Mouse (Mus musculus) forebrain, embryonic 14.5 days (tissue): ENCODE measurements around the gene Slc1a7. TPM values are rescaled to one million over a fixed set of nuclear protein-coding genes. Genes with fewer than 3 reads are reported as not detected.

ENCODE experiments used
- ATAC-seq: fragments of 200-750 bp; cut with Nextera tagmentation; 2 replicates; pipeline ENCODE4 v1.8.0; 2017; ENCODE audit warnings: mild to moderate bottlenecking, moderate library complexity
- DNase-seq: peaks from one replicate; pipeline ENCODE4 v3.0.0-alpha.2; 2015; ENCODE audit warnings: low spot score
- H3K27ac ChIP-seq: fragments of 300-500 bp; sonication (generic); 2 replicates; pipeline ENCODE4 v1.5.1; 2014; ENCODE audit warnings: low read depth, mild to moderate bottlenecking, control low read depth, low read length, moderate library complexity
- H3K27me3 ChIP-seq: fragments of 300-500 bp; sonication (generic); replicated peaks from 2 replicates; pipeline ENCODE4 v1.6.1; 2014; ENCODE audit warnings: low read length, control low read depth, mixed read lengths; ENCODE audit not compliant: control insufficient read depth, insufficient read depth
- H3K36me3 ChIP-seq: fragments of 300-500 bp; sonication (generic); 2 replicates; pipeline ENCODE4 v1.6.1; 2014; ENCODE audit warnings: low read length, control low read depth; ENCODE audit not compliant: control insufficient read depth, insufficient read depth
- H3K4me1 ChIP-seq: fragments of 300-500 bp; sonication (generic); 2 replicates; pipeline ENCODE4 v1.6.1; 2014; ENCODE audit warnings: antibody characterized with exemption, low read length, control low read depth; ENCODE audit not compliant: control insufficient read depth, insufficient read depth
- H3K4me2 ChIP-seq: fragments of 300-500 bp; sonication (generic); 2 replicates; pipeline ENCODE4 v1.6.1; 2014; ENCODE audit warnings: mild to moderate bottlenecking, control low read depth, low read length
- H3K4me3 ChIP-seq: fragments of 300-500 bp; sonication (generic); 2 replicates; pipeline ENCODE4 v1.5.1; 2014; ENCODE audit warnings: low read depth, low read length, control low read depth
- H3K9ac ChIP-seq: fragments of 300-500 bp; sonication (generic); 2 replicates; pipeline ENCODE4 v1.6.1; 2014; ENCODE audit warnings: mild to moderate bottlenecking, low read length, control low read depth, moderate library complexity
- H3K9me3 ChIP-seq: fragments of 300-500 bp; sonication (generic); replicated peaks from 2 replicates; pipeline ENCODE4 v1.6.1; 2016; ENCODE audit warnings: low read length, control low read depth, mixed read lengths; ENCODE audit not compliant: control insufficient read depth
- WGBS: fragments of 180-500 bp; shearing (Covaris S2); extraction: QIAGEN DNeasy Blood & Tissue Kit; methylation state at CpG from one replicate; pipeline ENCODE4 v1.1.7; 2014; 5-methylcytosine and 5-hydroxymethylcytosine counted together
- polyA plus RNA-seq: library from polyadenylated mRNA; unstranded; fragments of >200 nt; fragmentation: Nextera tagmentation; extraction: Ambion mirVana; gene quantifications from 2 replicates; pipeline ENCODE4 v1.2.1, GENCODE M21; 2014

Gene Slc1a7
- polyA plus RNA-seq, 1 experiment from 2014 or later = not detected

GRCm38 (mm10) chr4:108037027-108037426 is 68.9 kb downstream of the Slc1a7 start:
- no peak overlapping the region for H3K4me3 ChIP-seq
- H3K36me3 ChIP-seq = no peaks in the 10 kb centered on the region
- peak; percentile 9 for DNase-seq
- H3K9ac ChIP-seq = no peak overlapping the region
- H3K9me3 ChIP-seq = no peaks in the 10 kb centered on the region
- H3K27me3 ChIP-seq = peaks cover 11% of the 10 kb centered on the region
- H3K4me2 ChIP-seq = no peak overlapping the region
- 60% methylated on average over 8 of the region's 8 CpGs for WGBS
- H3K4me1 ChIP-seq = no peaks in the 10 kb centered on the region
- no peak for ATAC-seq
- no peak overlapping the region for H3K27ac ChIP-seq

- ATAC-seq = no peak
- H3K9me3 ChIP-seq = no peaks in the 10 kb centered on the region
- H3K27ac ChIP-seq = no peak overlapping the region
- peaks cover 31% of the 10 kb centered on the region for H3K36me3 ChIP-seq
- no peaks in the 10 kb centered on the region for H3K4me1 ChIP-seq
- no peak for DNase-seq
- no peak overlapping the region for H3K4me2 ChIP-seq
- no peak overlapping the region for H3K4me3 ChIP-seq
- no peaks in the 10 kb centered on the region for H3K27me3 ChIP-seq
- WGBS = 79% methylated on average over 19 of the region's 19 CpGs
- no peak overlapping the region for H3K9ac ChIP-seq
These were observed 77.3 kb downstream of the Slc1a7 start for GRCm38 (mm10) chr4:108045136-108046107.

GRCm38 (mm10) chr4:108046136-108046535 is 78.0 kb downstream of the Slc1a7 start:
- H3K36me3 ChIP-seq = peaks cover 37% of the 10 kb centered on the region

GRCm38 (mm10) chr4:108051687-108052274 is 83.6 kb downstream of the Slc1a7 start:
- Histone ChIP-seq H3K27me3 (no peaks in the 10 kb centered on the region), H3K9me3 (no peaks in the 10 kb centered on the region), H3K4me3 (no peak overlapping the region), H3K27ac (no peak overlapping the region; the same call in 1 of the 2 replicates), H3K4me1 (no peaks in the 10 kb centered on the region), H3K36me3 (peaks cover 66% of the 10 kb centered on the region), H3K4me2 (no peak overlapping the region), H3K9ac (no peak overlapping the region)
- ATAC-seq (peak; percentile 88), DNase-seq (peak; percentile 78)
- WGBS = 65% methylated on average over 10 of the region's 10 CpGs

More at GRCm38 (mm10) chr4:108046136-108046535, 78.0 kb downstream of the Slc1a7 start:
- DNase-seq (no peak), ATAC-seq (no peak)
- Histone ChIP-seq H3K9me3 (no peaks in the 10 kb centered on the region), H3K27ac (no peak overlapping the region), H3K27me3 (no peaks in the 10 kb centered on the region), H3K4me1 (no peaks in the 10 kb centered on the region), H3K9ac (no peak overlapping the region), H3K4me2 (no peak overlapping the region), H3K4me3 (no peak overlapping the region)
- 85% methylated on average over 8 of the region's 8 CpGs for WGBS

GRCm38 (mm10) chr4:108052673-108053072 is 84.5 kb downstream of the Slc1a7 start:
- no peak overlapping the region for H3K4me2 ChIP-seq
- ATAC-seq = no peak
- WGBS = 87% methylated on average over 8 of the region's 8 CpGs
- DNase-seq = no peak
- H3K4me3 ChIP-seq = no peak overlapping the region
- H3K9ac ChIP-seq = no peak overlapping the region
- no peaks in the 10 kb centered on the region for H3K9me3 ChIP-seq
- peaks cover 61% of the 10 kb centered on the region for H3K36me3 ChIP-seq
- H3K4me1 ChIP-seq = no peaks in the 10 kb centered on the region
- no peaks in the 10 kb centered on the region for H3K27me3 ChIP-seq
- H3K27ac ChIP-seq = no peak overlapping the region

- Histone ChIP-seq H3K36me3 (peaks cover 61% of the 10 kb centered on the region), H3K9me3 (no peaks in the 10 kb centered on the region), H3K27me3 (no peaks in the 10 kb centered on the region), H3K4me1 (no peaks in the 10 kb centered on the region; the same call in 1 of the 2 replicates), H3K27ac (no peak overlapping the region), H3K9ac (no peak overlapping the region), H3K4me2 (no peak overlapping the region), H3K4me3 (no peak overlapping the region)
- ATAC-seq (no peak), DNase-seq (no peak)
- 93% methylated on average over 10 of the region's 10 CpGs for WGBS
These were observed 87.7 kb downstream of the Slc1a7 start for GRCm38 (mm10) chr4:108055873-108056272.

GRCm38 (mm10) chr4:108057247-108057646 is 89.1 kb downstream of the Slc1a7 start:
- Histone ChIP-seq H3K4me3 (no peak overlapping the region), H3K27me3 (no peaks in the 10 kb centered on the region), H3K4me1 (no peaks in the 10 kb centered on the region; the same call in 1 of the 2 replicates), H3K9ac (no peak overlapping the region), H3K4me2 (no peak overlapping the region), H3K27ac (no peak overlapping the region), H3K9me3 (no peaks in the 10 kb centered on the region), H3K36me3 (peaks cover 54% of the 10 kb centered on the region)
- WGBS = 90% methylated on average over 2 of the region's 2 CpGs
- DNase-seq (no peak), ATAC-seq (no peak)

GRCm38 (mm10) chr4:108058166-108058565 is 90.0 kb downstream of the Slc1a7 start:
- ATAC-seq = no peak
- no peak overlapping the region for H3K4me2 ChIP-seq
- no peak overlapping the region for H3K27ac ChIP-seq
- H3K9me3 ChIP-seq = no peaks in the 10 kb centered on the region
- no peak overlapping the region for H3K9ac ChIP-seq
- no peaks in the 10 kb centered on the region for H3K27me3 ChIP-seq
- peaks cover 52% of the 10 kb centered on the region for H3K36me3 ChIP-seq
- DNase-seq = no peak
- H3K4me1 ChIP-seq = no peaks in the 10 kb centered on the region; the same call in 1 of the 2 replicates
- H3K4me3 ChIP-seq = no peak overlapping the region
- 92% methylated on average over 10 of the region's 10 CpGs for WGBS
